Mouse (Mus musculus): ENCODE data around the gene Cilp2. TPM values are rescaled to one million over a fixed set of nuclear protein-coding genes. Genes with fewer than 3 reads are reported as not detected.

Cilp2 gene
- polyA plus RNA-seq, 1 experiment, result 0.11 TPM

- H3K4me1 ChIP-seq (ENCODE audit: control insufficient read depth, insufficient read depth, insufficient read length), result no peaks in the 10 kb centered on the region
- H3K27ac ChIP-seq (ENCODE audit: insufficient read depth, low read length), result no peak overlapping the region
- H3K36me3 ChIP-seq (ENCODE audit: control insufficient read depth, insufficient read depth, low read length), result no peaks in the 10 kb centered on the region
- 66% methylated on average over 3 of the region's 3 CpGs for WGBS
- DNase-seq (ENCODE audit: low read depth in 1 of 2, low spot score in 2 of 2), result no peak
- TF ChIP-seq POLR2A (IDR thresholded peaks at IDR 0.05; ENCODE audit: low read depth, low read length) (no peak), CTCF (IDR thresholded peaks at IDR 0.05; ENCODE audit: extremely low read depth, insufficient read depth, insufficient read length, insufficient replicate concordance) (no peak)
- H3K27me3 ChIP-seq (ENCODE audit: control insufficient read depth, insufficient read depth, low read length), result no peaks in the 10 kb centered on the region
- H3K4me3 ChIP-seq (ENCODE audit: extremely low read depth, insufficient read depth, insufficient read length), result no peak overlapping the region
Measured at GRCm38 (mm10) chr8:69849899-69850298, 37.6 kb downstream of the Cilp2 start.

DNA sequence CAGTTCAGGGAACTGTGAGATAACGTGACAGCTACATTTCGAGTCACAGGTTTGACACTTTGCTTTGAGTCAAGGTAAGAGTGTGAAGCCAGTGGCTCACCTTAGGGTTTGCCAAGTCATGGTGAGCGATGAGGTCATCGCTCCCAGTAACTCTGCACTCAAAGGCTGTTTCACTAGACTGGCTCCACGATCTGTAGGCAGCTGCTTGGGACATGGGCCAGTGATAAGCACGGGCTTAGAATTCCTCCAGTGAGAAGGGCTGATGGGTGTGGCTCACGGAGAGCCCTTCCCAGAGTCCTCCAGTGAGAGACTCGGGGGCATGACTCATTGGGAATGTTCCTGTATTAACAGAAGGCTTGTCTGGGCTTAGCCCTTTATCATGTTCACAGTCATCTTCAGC is 38.5 kb downstream of the Cilp2 start:
- H3K27ac ChIP-seq (ENCODE audit: insufficient read depth, low read length), result no peak overlapping the region
- no peak for DNase-seq (ENCODE audit: low read depth in 1 of 2, low spot score in 2 of 2)
- no peaks in the 10 kb centered on the region for H3K27me3 ChIP-seq (ENCODE audit: control insufficient read depth, insufficient read depth, low read length)
- no peaks in the 10 kb centered on the region for H3K4me1 ChIP-seq (ENCODE audit: control insufficient read depth, insufficient read depth, insufficient read length)
- no peak overlapping the region for H3K4me3 ChIP-seq (ENCODE audit: extremely low read depth, insufficient read depth, insufficient read length)
- 92% methylated on average over 8 of the region's 8 CpGs for WGBS
- TF ChIP-seq CTCF (IDR thresholded peaks at IDR 0.05; ENCODE audit: extremely low read depth, insufficient read depth, insufficient read length, insufficient replicate concordance), result no peak
- TF ChIP-seq POLR2A (IDR thresholded peaks at IDR 0.05; ENCODE audit: low read depth, low read length), result no peak
- no peaks in the 10 kb centered on the region for H3K36me3 ChIP-seq (ENCODE audit: control insufficient read depth, insufficient read depth, low read length)

GRCm38 (mm10) chr8:69847167-69848065 is 40.1 kb downstream of the Cilp2 start:
- WGBS, result 87% methylated on average over 3 of the region's 3 CpGs
- Histone ChIP-seq H3K27ac (ENCODE audit: insufficient read depth, low read length) (no peak overlapping the region), H3K4me1 (ENCODE audit: control insufficient read depth, insufficient read depth, insufficient read length) (no peaks in the 10 kb centered on the region), H3K36me3 (ENCODE audit: control insufficient read depth, insufficient read depth, low read length) (no peaks in the 10 kb centered on the region), H3K27me3 (ENCODE audit: control insufficient read depth, insufficient read depth, low read length) (no peaks in the 10 kb centered on the region), H3K4me3 (ENCODE audit: extremely low read depth, insufficient read depth, insufficient read length) (no peak overlapping the region)
- DNase-seq (ENCODE audit: low read depth in 1 of 2, low spot score in 2 of 2), result no peak
- TF ChIP-seq POLR2A (IDR thresholded peaks at IDR 0.05; ENCODE audit: low read depth, low read length) (no peak), CTCF (IDR thresholded peaks at IDR 0.05; ENCODE audit: extremely low read depth, insufficient read depth, insufficient read length, insufficient replicate concordance) (no peak)

DNA sequence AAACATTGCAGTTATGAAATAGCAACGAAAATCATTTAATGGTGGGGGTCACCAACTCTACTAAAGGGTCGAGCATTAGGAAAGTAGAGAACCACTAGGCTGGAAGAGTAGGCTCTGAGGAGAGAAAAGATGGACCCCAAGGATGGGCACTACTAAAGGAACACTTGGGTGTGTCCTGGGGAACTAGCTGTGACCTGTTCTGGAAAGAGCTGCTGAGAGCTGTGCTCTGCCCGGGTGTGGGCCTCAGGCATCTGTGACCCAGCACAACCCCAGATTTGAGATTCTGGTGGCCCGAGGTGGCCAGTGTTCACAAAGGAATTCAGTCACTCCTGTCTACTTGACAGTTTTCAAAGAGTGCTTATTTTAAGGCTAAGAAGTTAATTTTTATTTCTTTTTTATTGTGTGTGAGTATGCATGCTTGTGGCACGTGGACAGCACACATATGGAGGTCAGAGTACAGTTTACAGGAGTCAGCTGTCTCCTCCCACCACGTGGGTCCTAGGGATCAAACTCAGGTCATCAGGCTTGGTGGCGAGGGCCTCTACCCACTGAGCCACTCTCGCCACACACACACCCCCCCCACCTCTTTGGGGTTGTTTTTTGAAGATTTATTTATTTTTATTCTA is 50.3 kb downstream of the Cilp2 start:
- H3K4me3 ChIP-seq (ENCODE audit: extremely low read depth, insufficient read depth, insufficient read length), result no peak overlapping the region
- no peak for DNase-seq (ENCODE audit: low read depth in 1 of 2, low spot score in 2 of 2)
- 84% methylated on average over 8 of the region's 8 CpGs for WGBS
- TF ChIP-seq CTCF (IDR thresholded peaks at IDR 0.05; ENCODE audit: extremely low read depth, insufficient read depth, insufficient read length, insufficient replicate concordance) (no peak), POLR2A (IDR thresholded peaks at IDR 0.05; ENCODE audit: low read depth, low read length) (no peak)
- no peak overlapping the region for H3K27ac ChIP-seq (ENCODE audit: insufficient read depth, low read length)
- no peaks in the 10 kb centered on the region for H3K27me3 ChIP-seq (ENCODE audit: control insufficient read depth, insufficient read depth, low read length)
- no peaks in the 10 kb centered on the region for H3K36me3 ChIP-seq (ENCODE audit: control insufficient read depth, insufficient read depth, low read length)
- H3K4me1 ChIP-seq (ENCODE audit: control insufficient read depth, insufficient read depth, insufficient read length), result no peaks in the 10 kb centered on the region

- DNase-seq (ENCODE audit: low read depth in 1 of 2, low spot score in 2 of 2), result peak; percentile 93 to 96
- H3K27ac ChIP-seq (ENCODE audit: insufficient read depth, low read length), result peak within 1 kb of the TSS; percentile 51
- TF ChIP-seq CTCF (IDR thresholded peaks at IDR 0.05; ENCODE audit: extremely low read depth, insufficient read depth, insufficient read length, insufficient replicate concordance), result no peak
- TF ChIP-seq POLR2A (IDR thresholded peaks at IDR 0.05; ENCODE audit: low read depth, low read length), result no peak
- H3K4me1 ChIP-seq (ENCODE audit: control insufficient read depth, insufficient read depth, insufficient read length), result peaks cover 17% of the 10 kb centered on the region; the same call in 1 of the 2 replicates
- H3K4me3 ChIP-seq (ENCODE audit: extremely low read depth, insufficient read depth, insufficient read length), result peak within 1 kb of the TSS; percentile 82
- H3K36me3 ChIP-seq (ENCODE audit: control insufficient read depth, insufficient read depth, low read length), result no peaks in the 10 kb centered on the region
- under 1% methylated on average over 37 of the region's 38 CpGs for WGBS
- H3K27me3 ChIP-seq (ENCODE audit: control insufficient read depth, insufficient read depth, low read length), result no peaks in the 10 kb centered on the region
Measured at GRCm38 (mm10) chr8:69832298-69832853, 55.1 kb downstream of the Cilp2 start, which contains the start of gene Pbx4. TSS of gene Pbx4 (plus strand) at chr8:69832491.

Other genes starting within 250 kb of the Cilp2 start
- gene Zfp964, start 233.2 kb downstream of the Cilp2 start, polyA plus RNA-seq (2012; rRNA removed), result 0.14 and 0.20 TPM in 2 replicates
- gene Zfp869, start 177.0 kb downstream of the Cilp2 start, polyA plus RNA-seq (2012; rRNA removed), result 2.3 TPM in 2 replicates
- gene Zfp963, start 137.7 kb downstream of the Cilp2 start, polyA plus RNA-seq (2012; rRNA removed), result 1.1 and 1.3 TPM in 2 replicates
- gene Gm20422, start 112.8 kb downstream of the Cilp2 start, polyA plus RNA-seq (2012; rRNA removed), result 0.32 and 0.97 TPM in 2 replicates
- 83.2 and 114 TPM in 2 replicates for gene Atp13a1, start 96.5 kb downstream of the Cilp2 start, polyA plus RNA-seq (2012; rRNA removed)
- 8.8 and 9.0 TPM in 2 replicates for gene Zfp866, start 96.5 kb downstream of the Cilp2 start, polyA plus RNA-seq (2012; rRNA removed)
- gene Gmip, start 79.0 kb downstream of the Cilp2 start, polyA plus RNA-seq (2012; rRNA removed), result 210 and 212 TPM in 2 replicates
- gene Lpar2, start 65.3 kb downstream of the Cilp2 start, polyA plus RNA-seq (2012; rRNA removed), result 6.6 and 8.9 TPM in 2 replicates
- gene Pbx4, start 55.2 kb downstream of the Cilp2 start, polyA plus RNA-seq (2012; rRNA removed), result 10.7 and 14.7 TPM in 2 replicates
- 1.0 TPM in 2 replicates for gene Tssk6, start 14.5 kb upstream of the Cilp2 start, polyA plus RNA-seq (2012; rRNA removed)
- gene Ndufa13, start 14.9 kb upstream of the Cilp2 start, polyA plus RNA-seq (2012; rRNA removed), result 53.8 and 76.3 TPM in 2 replicates
- gene Yjefn3, start 15.0 kb upstream of the Cilp2 start, polyA plus RNA-seq (2012; rRNA removed), result 1.5 and 1.9 TPM in 2 replicates
- gene Gatad2a, start 108.7 kb upstream of the Cilp2 start, polyA plus RNA-seq (2012; rRNA removed), result 45.8 and 64.6 TPM in 2 replicates
- 83.3 and 108 TPM in 2 replicates for gene Mau2, start 155.0 kb upstream of the Cilp2 start, polyA plus RNA-seq (2012; rRNA removed)
- 8.9 and 9.4 TPM in 2 replicates for gene Sugp1, start 155.1 kb upstream of the Cilp2 start, polyA plus RNA-seq (2012; rRNA removed)
- gene Tm6sf2, start 185.2 kb upstream of the Cilp2 start, polyA plus RNA-seq (2012; rRNA removed), result 2.0 and 2.3 TPM in 2 replicates
- 0.28 and 0.36 TPM in 2 replicates for gene Hapln4, start 195.8 kb upstream of the Cilp2 start, polyA plus RNA-seq (2012; rRNA removed)
- gene Ncan, start 233.2 kb upstream of the Cilp2 start, polyA plus RNA-seq (2012; rRNA removed), result 0.04 and 0.09 TPM in 2 replicates
- 14.0 and 16.4 TPM in 2 replicates for gene Nr2c2ap, start 243.6 kb upstream of the Cilp2 start, polyA plus RNA-seq (2012; rRNA removed)

Data from spleen, adult 2 months (tissue).